Mouse (Mus musculus) bone marrow, adult 2 months (tissue): ENCODE data around the gene Atp13a1. TPM values are rescaled to one million over a fixed set of nuclear protein-coding genes. Genes with fewer than 3 reads are reported as not detected.

Experiments used
- H3K27ac ChIP-seq: fragments of 200-500 bp; 2 replicates; pipeline ENCODE4 v1.5.1; 2012; ENCODE audit warnings: low read depth, mild to moderate bottlenecking, control low read depth, inconsistent platforms, low read length; ENCODE audit not compliant: control insufficient read depth, poor library complexity, insufficient read depth
- H3K4me1 ChIP-seq: fragments of 200-500 bp; 2 replicates; pipeline ENCODE4 v1.6.1; 2011; ENCODE audit warnings: low read length; ENCODE audit not compliant: control insufficient read depth, insufficient read depth
- H3K4me3 ChIP-seq: fragments of 200-500 bp; replicated peaks from 2 replicates; pipeline ENCODE3; 2011; ENCODE audit warnings: mild to moderate bottlenecking, low read depth, low read length, control low read depth; ENCODE audit not compliant: control insufficient read depth
- CTCF ChIP-seq: fragments of 200-500 bp; IDR thresholded peaks from 2 replicates; pipeline ENCODE4 v1.5.1; 2011; ENCODE audit warnings: low read length, control low read depth; ENCODE audit not compliant: control insufficient read depth, insufficient read depth
- POLR2A ChIP-seq: fragments of 200-500 bp; IDR thresholded peaks from 2 replicates; pipeline ENCODE4 v1.6.1; 2011; ENCODE audit warnings: low read depth, mild to moderate bottlenecking, control low read depth, low read length, borderline replicate concordance; ENCODE audit not compliant: control insufficient read depth
- WGBS: fragments of 180-500 bp; shearing (Covaris S2); methylation state at CpG from one replicate; pipeline ENCODE4 v1.1.7; 2018; 5-methylcytosine and 5-hydroxymethylcytosine counted together
- polyA plus RNA-seq: library from polyadenylated mRNA; stranded (reverse); fragments of >200 nt; gene quantifications from 2 replicates; pipeline ENCODE4 v1.2.4, GENCODE M21; 2011; ENCODE audit warnings: low replicate concordance; ENCODE audit not compliant: missing spikeins, insufficient read depth, insufficient read length

Atp13a1 gene
- polyA plus RNA-seq, 1 experiment = 44.4 TPM

DNA sequence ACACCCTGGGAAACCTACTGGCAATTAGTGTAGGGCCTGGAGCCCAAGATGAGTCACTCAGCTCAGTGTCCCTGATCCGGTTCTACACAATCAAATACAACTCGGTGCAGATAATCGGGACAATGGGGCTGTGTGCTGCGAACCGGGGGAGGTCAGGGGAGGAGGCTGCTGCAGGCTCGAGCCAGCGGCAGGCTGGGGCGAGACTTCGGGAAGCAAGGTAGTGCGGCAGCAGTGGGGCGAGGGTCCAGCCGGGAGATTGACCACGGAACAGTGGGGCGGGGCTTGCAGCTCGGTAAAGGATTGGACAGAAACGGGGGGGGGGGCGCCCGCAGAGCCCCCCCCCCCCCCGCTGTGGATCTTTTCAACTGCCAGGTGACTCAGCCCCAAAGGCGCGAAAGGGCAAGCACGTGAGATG, 31.0 kb downstream of the Atp13a1 start:
- TF ChIP-seq CTCF = no peak
- no peak for TF ChIP-seq POLR2A
- no peak overlapping the region for H3K27ac ChIP-seq

DNA sequence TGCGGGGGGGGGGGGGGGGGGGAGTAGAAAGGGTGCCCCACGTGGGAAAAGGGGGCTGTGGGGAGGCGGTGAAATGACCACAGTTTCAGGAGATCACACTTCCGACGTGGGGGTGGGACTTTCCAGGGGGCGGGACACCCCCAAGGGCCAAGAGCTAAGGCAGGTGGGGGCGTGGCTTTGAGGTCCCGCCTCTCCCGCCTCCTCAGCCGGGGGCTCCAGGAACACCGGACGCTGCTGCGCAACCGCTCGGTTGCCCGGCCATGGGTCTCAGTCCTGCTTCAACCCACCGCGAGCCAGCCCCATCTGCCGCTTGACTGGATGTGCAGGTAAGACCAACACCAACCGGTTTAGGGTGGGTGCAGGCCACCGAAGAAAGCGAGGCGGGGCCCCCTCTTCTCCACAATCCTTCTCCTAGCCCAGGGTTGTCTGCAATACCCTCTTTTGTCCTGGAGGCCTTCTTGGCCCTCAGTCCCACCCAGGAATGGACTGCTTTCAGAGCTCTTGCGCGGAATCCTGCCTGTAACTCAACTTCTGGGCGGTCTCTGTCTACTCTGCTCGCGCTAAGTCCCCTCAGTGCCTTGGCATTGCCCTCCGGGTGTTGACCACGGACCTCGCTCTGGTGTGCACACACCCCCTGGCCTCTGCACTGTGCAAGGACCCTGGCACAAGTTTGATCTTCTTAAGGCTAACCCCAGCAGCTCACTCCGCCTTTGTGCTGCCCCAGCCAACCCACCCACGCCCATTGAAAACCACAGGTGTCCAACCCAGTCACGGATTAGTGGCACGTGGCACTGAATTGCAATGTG, 31.6 kb downstream of the Atp13a1 start, which contains the start of gene Lpar2:
TSS of gene Lpar2 (plus strand) at position 44 of the 806 bp plus-strand sequence.
- WGBS = 3% methylated on average over 33 of the region's 35 CpGs
- Histone ChIP-seq H3K4me3 (peak within 1 kb of the TSS; percentile 62), H3K27ac (peak within 1 kb of the TSS; percentile 28; the same call in 1 of the 2 replicates), H3K4me1 (peaks cover 2% of the 10 kb centered on the region)
- TF ChIP-seq CTCF = no peak
- TF ChIP-seq POLR2A = peak; percentile 34; the same call in 1 of the 2 replicates

More for the DNA sequence above, 31.0 kb downstream of the Atp13a1 start:
- under 1% methylated on average over 19 of the region's 22 CpGs for WGBS
- H3K4me3 ChIP-seq = peak overlapping the region; percentile 21
- H3K4me1 ChIP-seq = peaks cover 2% of the 10 kb centered on the region

DNA sequence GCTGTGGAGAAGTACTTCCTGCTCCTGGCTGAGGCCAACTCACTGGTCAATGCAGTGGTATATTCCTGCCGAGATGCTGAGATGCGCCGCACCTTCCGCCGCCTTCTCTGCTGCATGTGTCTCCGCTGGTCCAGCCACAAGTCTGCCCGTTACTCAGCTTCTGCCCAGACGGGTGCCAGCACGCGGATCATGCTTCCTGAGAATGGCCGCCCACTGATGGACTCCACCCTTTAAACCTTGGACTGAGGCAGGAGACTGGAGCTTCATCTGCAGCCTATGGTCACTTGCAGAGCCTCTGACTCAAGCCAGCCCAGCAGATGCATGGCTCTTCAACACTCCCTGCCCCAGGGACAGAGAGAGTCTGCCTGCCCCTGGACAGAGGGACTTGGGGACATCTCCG, 35.4 kb downstream of the Atp13a1 start:
- WGBS = 84% methylated on average over 12 of the region's 12 CpGs
- TF ChIP-seq POLR2A (no peak), CTCF (no peak)
- no peak overlapping the region for H3K4me3 ChIP-seq
- peaks cover 2% of the 10 kb centered on the region for H3K4me1 ChIP-seq
- H3K27ac ChIP-seq = no peak overlapping the region

GRCm38 (mm10) chr8:69832298-69832853, 41.4 kb downstream of the Atp13a1 start, which contains the start of gene Pbx4:
Gene Pbx4, plus strand, starts transcription at chr8:69832491.
- H3K4me1 ChIP-seq = no peaks in the 10 kb centered on the region; the same call in 1 of the 2 replicates
- H3K27ac ChIP-seq = peak within 1 kb of the TSS; percentile 28
- TF ChIP-seq CTCF (no peak), POLR2A (no peak)
- under 1% methylated on average over 38 of the region's 38 CpGs for WGBS
- H3K4me3 ChIP-seq = peak within 1 kb of the TSS; percentile 83

DNA sequence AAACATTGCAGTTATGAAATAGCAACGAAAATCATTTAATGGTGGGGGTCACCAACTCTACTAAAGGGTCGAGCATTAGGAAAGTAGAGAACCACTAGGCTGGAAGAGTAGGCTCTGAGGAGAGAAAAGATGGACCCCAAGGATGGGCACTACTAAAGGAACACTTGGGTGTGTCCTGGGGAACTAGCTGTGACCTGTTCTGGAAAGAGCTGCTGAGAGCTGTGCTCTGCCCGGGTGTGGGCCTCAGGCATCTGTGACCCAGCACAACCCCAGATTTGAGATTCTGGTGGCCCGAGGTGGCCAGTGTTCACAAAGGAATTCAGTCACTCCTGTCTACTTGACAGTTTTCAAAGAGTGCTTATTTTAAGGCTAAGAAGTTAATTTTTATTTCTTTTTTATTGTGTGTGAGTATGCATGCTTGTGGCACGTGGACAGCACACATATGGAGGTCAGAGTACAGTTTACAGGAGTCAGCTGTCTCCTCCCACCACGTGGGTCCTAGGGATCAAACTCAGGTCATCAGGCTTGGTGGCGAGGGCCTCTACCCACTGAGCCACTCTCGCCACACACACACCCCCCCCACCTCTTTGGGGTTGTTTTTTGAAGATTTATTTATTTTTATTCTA, 46.2 kb downstream of the Atp13a1 start:
- 76% methylated on average over 8 of the region's 8 CpGs for WGBS
- no peak for TF ChIP-seq POLR2A
- no peak for TF ChIP-seq CTCF

GRCm38 (mm10) chr8:69847167-69848065, 56.5 kb downstream of the Atp13a1 start:
- Histone ChIP-seq H3K4me1 (no peaks in the 10 kb centered on the region), H3K4me3 (no peak overlapping the region), H3K27ac (no peak overlapping the region)
- WGBS = 64% methylated on average over 3 of the region's 3 CpGs
- TF ChIP-seq POLR2A (no peak), CTCF (no peak)

More for the DNA sequence above, 46.2 kb downstream of the Atp13a1 start:
- H3K4me1 ChIP-seq = no peaks in the 10 kb centered on the region
- no peak overlapping the region for H3K4me3 ChIP-seq
- no peak overlapping the region for H3K27ac ChIP-seq

DNA sequence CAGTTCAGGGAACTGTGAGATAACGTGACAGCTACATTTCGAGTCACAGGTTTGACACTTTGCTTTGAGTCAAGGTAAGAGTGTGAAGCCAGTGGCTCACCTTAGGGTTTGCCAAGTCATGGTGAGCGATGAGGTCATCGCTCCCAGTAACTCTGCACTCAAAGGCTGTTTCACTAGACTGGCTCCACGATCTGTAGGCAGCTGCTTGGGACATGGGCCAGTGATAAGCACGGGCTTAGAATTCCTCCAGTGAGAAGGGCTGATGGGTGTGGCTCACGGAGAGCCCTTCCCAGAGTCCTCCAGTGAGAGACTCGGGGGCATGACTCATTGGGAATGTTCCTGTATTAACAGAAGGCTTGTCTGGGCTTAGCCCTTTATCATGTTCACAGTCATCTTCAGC, 58.0 kb downstream of the Atp13a1 start:
- Histone ChIP-seq H3K4me1 (no peaks in the 10 kb centered on the region), H3K4me3 (no peak overlapping the region), H3K27ac (no peak overlapping the region)
- TF ChIP-seq POLR2A (no peak), CTCF (no peak)
- 87% methylated on average over 8 of the region's 8 CpGs for WGBS
